Mouse (Mus musculus): ENCODE measurements around the gene Milr1. TPM values are rescaled to one million over a fixed set of nuclear protein-coding genes. Genes with fewer than 3 reads are reported as not detected.

Milr1 gene
- polyA plus RNA-seq, 1 experiment, result not detected

DNA sequence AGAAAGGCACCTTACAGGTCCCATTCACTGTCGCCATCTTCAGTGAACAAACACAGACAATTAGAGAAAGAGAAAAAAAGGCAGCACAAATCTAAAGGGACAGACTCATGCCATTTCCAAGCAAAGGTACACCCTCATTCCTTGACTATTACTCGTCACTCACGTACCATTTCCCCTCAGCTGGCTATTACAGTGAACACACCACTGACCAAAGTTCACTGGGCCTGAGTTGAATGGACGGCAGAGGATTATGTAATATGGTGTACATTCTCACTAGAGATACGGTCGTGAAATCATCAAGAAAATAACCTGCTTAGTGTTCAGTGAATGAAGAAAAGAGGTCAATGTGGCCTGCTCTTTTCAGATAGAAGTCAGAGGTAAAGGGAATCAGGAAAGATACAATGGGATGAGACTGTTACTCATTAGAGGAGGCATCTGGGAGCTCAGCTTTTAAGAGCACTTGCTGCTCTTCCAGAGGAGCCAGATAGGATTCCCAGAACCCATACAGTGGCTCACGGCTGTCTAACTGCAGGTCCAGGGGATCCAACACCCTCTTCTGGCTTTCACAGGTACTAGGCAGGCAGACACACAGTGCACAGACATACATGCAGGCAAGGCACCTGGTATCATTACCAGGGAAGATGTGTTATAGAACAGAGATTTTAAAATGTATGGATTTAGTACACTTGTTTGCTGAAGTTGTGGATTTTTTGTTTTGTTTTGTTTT, 61.5 kb downstream of the Milr1 start:
- TF ChIP-seq POLR2A (IDR thresholded peaks at IDR 0.05; ENCODE audit: insufficient read depth, low read depth, low read length) (no peak), CTCF (IDR thresholded peaks at IDR 0.05; ENCODE audit: insufficient read depth, low read depth, low read length) (no peak)
- Histone ChIP-seq H3K4me1 (ENCODE audit: control insufficient read depth, insufficient read depth, low read length) (peaks cover 3% of the 10 kb centered on the region; the same call in 1 of the 2 replicates), H3K4me3 (ENCODE audit: insufficient read depth, low read depth, low read length) (no peak overlapping the region), H3K27ac (ENCODE audit: insufficient read depth, low read depth, low read length) (no peak overlapping the region)
- 92% methylated on average over 7 of the region's 7 CpGs for WGBS

- Histone ChIP-seq H3K4me1 (ENCODE audit: control insufficient read depth, insufficient read depth, low read length) (peaks cover 8% of the 10 kb centered on the region), H3K27ac (ENCODE audit: insufficient read depth, low read depth, low read length) (no peak overlapping the region), H3K4me3 (ENCODE audit: insufficient read depth, low read depth, low read length) (no peak overlapping the region)
- 82% methylated on average over 14 of the region's 14 CpGs for WGBS
- no peak for TF ChIP-seq CTCF (IDR thresholded peaks at IDR 0.05; ENCODE audit: insufficient read depth, low read depth, low read length)
- no peak for TF ChIP-seq POLR2A (IDR thresholded peaks at IDR 0.05; ENCODE audit: insufficient read depth, low read depth, low read length)
These were observed 63.7 kb downstream of the Milr1 start for GRCm38 (mm10) chr11:106814601-106815320.

DNA sequence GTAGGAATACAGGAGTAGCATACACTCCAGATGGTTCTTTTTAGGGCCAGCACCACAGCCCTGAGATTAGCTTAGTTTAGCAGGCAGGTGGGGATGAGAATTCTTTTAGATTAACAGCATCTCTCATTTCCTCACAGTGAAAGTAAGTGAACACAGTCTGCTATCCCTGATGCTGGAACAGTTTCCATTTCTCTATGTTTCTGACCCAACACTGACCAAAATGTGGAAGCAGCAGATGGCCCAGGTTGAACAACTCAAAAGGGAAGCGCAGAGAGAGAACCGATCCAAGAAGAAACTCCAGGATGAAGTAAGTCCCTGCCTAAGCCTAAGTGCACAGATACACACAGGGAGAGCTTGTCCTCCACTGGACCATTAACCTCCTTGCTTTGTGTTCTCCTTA, 64.3 kb downstream of the Milr1 start:
- no peak overlapping the region for H3K4me3 ChIP-seq (ENCODE audit: insufficient read depth, low read depth, low read length)
- TF ChIP-seq CTCF (IDR thresholded peaks at IDR 0.05; ENCODE audit: insufficient read depth, low read depth, low read length) (no peak), POLR2A (IDR thresholded peaks at IDR 0.05; ENCODE audit: insufficient read depth, low read depth, low read length) (no peak)
- H3K4me1 ChIP-seq (ENCODE audit: control insufficient read depth, insufficient read depth, low read length), result peaks cover 12% of the 10 kb centered on the region
- no peak overlapping the region for H3K27ac ChIP-seq (ENCODE audit: insufficient read depth, low read depth, low read length)
- 96% methylated on average over 2 of the region's 2 CpGs for WGBS

- no peak for TF ChIP-seq POLR2A (IDR thresholded peaks at IDR 0.05; ENCODE audit: insufficient read depth, low read depth, low read length)
- no peak for TF ChIP-seq CTCF (IDR thresholded peaks at IDR 0.05; ENCODE audit: insufficient read depth, low read depth, low read length)
- WGBS, result 93% methylated on average over 2 of the region's 2 CpGs
- Histone ChIP-seq H3K4me3 (ENCODE audit: insufficient read depth, low read depth, low read length) (no peak overlapping the region), H3K27ac (ENCODE audit: insufficient read depth, low read depth, low read length) (no peak overlapping the region), H3K4me1 (ENCODE audit: control insufficient read depth, insufficient read depth, low read length) (peaks cover 14% of the 10 kb centered on the region)
These were observed 64.7 kb downstream of the Milr1 start for GRCm38 (mm10) chr11:106815761-106816160.

- 77% methylated on average over 7 of the region's 7 CpGs for WGBS
- TF ChIP-seq CTCF (IDR thresholded peaks at IDR 0.05; ENCODE audit: insufficient read depth, low read depth, low read length) (no peak), POLR2A (IDR thresholded peaks at IDR 0.05; ENCODE audit: insufficient read depth, low read depth, low read length) (no peak)
- peaks cover 16% of the 10 kb centered on the region for H3K4me1 ChIP-seq (ENCODE audit: control insufficient read depth, insufficient read depth, low read length)
- no peak overlapping the region for H3K27ac ChIP-seq (ENCODE audit: insufficient read depth, low read depth, low read length)
- H3K4me3 ChIP-seq (ENCODE audit: insufficient read depth, low read depth, low read length), result no peak overlapping the region
These were observed 65.3 kb downstream of the Milr1 start for GRCm38 (mm10) chr11:106816316-106816715.

- peaks cover 16% of the 10 kb centered on the region for H3K4me1 ChIP-seq (ENCODE audit: control insufficient read depth, insufficient read depth, low read length)
- WGBS, result 40% methylated on average over 3 of the region's 3 CpGs
- no peak for TF ChIP-seq POLR2A (IDR thresholded peaks at IDR 0.05; ENCODE audit: insufficient read depth, low read depth, low read length)
- TF ChIP-seq CTCF (IDR thresholded peaks at IDR 0.05; ENCODE audit: insufficient read depth, low read depth, low read length), result no peak
- H3K27ac ChIP-seq (ENCODE audit: insufficient read depth, low read depth, low read length), result no peak overlapping the region
- no peak overlapping the region for H3K4me3 ChIP-seq (ENCODE audit: insufficient read depth, low read depth, low read length)
These were observed 66.1 kb downstream of the Milr1 start for GRCm38 (mm10) chr11:106817156-106817555.

- no peak overlapping the region; the same call in 1 of the 2 replicates for H3K27ac ChIP-seq (ENCODE audit: insufficient read depth, low read depth, low read length)
- 34% methylated on average over 6 of the region's 6 CpGs for WGBS
These were observed 66.8 kb downstream of the Milr1 start for GRCm38 (mm10) chr11:106817808-106818207.

GRCm38 (mm10) chr11:106818341-106818740, 67.3 kb downstream of the Milr1 start:
- Histone ChIP-seq H3K4me1 (ENCODE audit: control insufficient read depth, insufficient read depth, low read length) (peaks cover 16% of the 10 kb centered on the region), H3K27ac (ENCODE audit: insufficient read depth, low read depth, low read length) (peak overlapping the region; percentile 73), H3K4me3 (ENCODE audit: insufficient read depth, low read depth, low read length) (no peak overlapping the region)
- WGBS, result 5% methylated on average over 9 of the region's 9 CpGs
- TF ChIP-seq CTCF (IDR thresholded peaks at IDR 0.05; ENCODE audit: insufficient read depth, low read depth, low read length) (no peak), POLR2A (IDR thresholded peaks at IDR 0.05; ENCODE audit: insufficient read depth, low read depth, low read length) (no peak)

More at GRCm38 (mm10) chr11:106817808-106818207, 66.8 kb downstream of the Milr1 start:
- Histone ChIP-seq H3K4me1 (ENCODE audit: control insufficient read depth, insufficient read depth, low read length) (peaks cover 16% of the 10 kb centered on the region), H3K4me3 (ENCODE audit: insufficient read depth, low read depth, low read length) (no peak overlapping the region)
- TF ChIP-seq CTCF (IDR thresholded peaks at IDR 0.05; ENCODE audit: insufficient read depth, low read depth, low read length) (no peak), POLR2A (IDR thresholded peaks at IDR 0.05; ENCODE audit: insufficient read depth, low read depth, low read length) (no peak)

Other genes with a start within 250 kb of the Milr1 start
- gene Tex2, start 137.8 kb upstream of the Milr1 start, polyA plus RNA-seq (2012; ENCODE audit: insufficient read depth, insufficient read length, low replicate concordance, missing spikeins), result not detected in 2 replicates
- gene Pecam1, start 598 bp upstream of the Milr1 start, polyA plus RNA-seq (2012; ENCODE audit: insufficient read depth, insufficient read length, low replicate concordance, missing spikeins), result not detected in 2 replicates
- gene Polg2, start 28.3 kb downstream of the Milr1 start, polyA plus RNA-seq (2012; ENCODE audit: insufficient read depth, insufficient read length, low replicate concordance, missing spikeins), result not detected in 2 replicates
- 601 and 983 TPM in 2 replicates for gene Ddx5, start 38.0 kb downstream of the Milr1 start, polyA plus RNA-seq (2012; ENCODE audit: insufficient read depth, insufficient read length, low replicate concordance, missing spikeins)
- not detected in 2 replicates for gene Cep95, start 38.0 kb downstream of the Milr1 start, polyA plus RNA-seq (2012; ENCODE audit: insufficient read depth, insufficient read length, low replicate concordance, missing spikeins)
- not detected in 2 replicates for gene Smurf2, start 169.5 kb downstream of the Milr1 start, polyA plus RNA-seq (2012; ENCODE audit: insufficient read depth, insufficient read length, low replicate concordance, missing spikeins)
- gene Kpna2, start 248.3 kb downstream of the Milr1 start, polyA plus RNA-seq (2012; ENCODE audit: insufficient read depth, insufficient read length, low replicate concordance, missing spikeins), result not detected in 2 replicates

Measured in olfactory bulb, adult 2 months (tissue).